Comparison of ENCODE assay signal across 26 mouse cellular contexts in genomic region chrX:108366981-108367380, GRCm38 (mm10).
"Had no signal": no experiment of that assay in that cellular context is flagged by ENCODE, and none has a peak within 500 bp of the region (broad histone marks: within the 10 kb centered on the region; RNA-seq: fewer than 3 reads in every experiment).

No protein-coding gene starts in this region.

- DNase-seq: cerebellum, postnatal 10 days; cerebellum, postnatal 14 days; cerebellum, postnatal 25 days; cerebellum, postnatal 36 days; embryo, embryonic 11 days; forebrain, postnatal 0 days; gastrocnemius, adult 2 months; gastrocnemius, postnatal 10 days; gastrocnemius, postnatal 14 days; gastrocnemius, postnatal 25 days; gastrocnemius, postnatal 36 days; heart, adult 11 months; heart, adult 18-20 months; heart, adult 2 months had no signal

- H3K9me3 ChIP-seq: embryonic facial prominence, embryonic 10.5 days; embryonic facial prominence, embryonic 12.5 days; embryonic facial prominence, embryonic 13.5 days; embryonic facial prominence, embryonic 15.5 days; forebrain, embryonic 10.5 days; forebrain, embryonic 12.5 days; forebrain, embryonic 13.5 days; forebrain, embryonic 15.5 days; heart, embryonic 10.5 days had no signal

- ATAC-seq: forebrain, embryonic 13.5 days; forebrain, embryonic 14.5 days; forebrain, embryonic 15.5 days; forebrain, embryonic 16.5 days; forebrain, postnatal 0 days had no signal

- H3K4me3 ChIP-seq: embryonic facial prominence, embryonic 10.5 days; embryonic facial prominence, embryonic 12.5 days; embryonic facial prominence, embryonic 13.5 days; embryonic facial prominence, embryonic 15.5 days; erythroblast, embryonic 14.5 days; forebrain, embryonic 10.5 days; forebrain, embryonic 12.5 days; forebrain, embryonic 13.5 days; forebrain, embryonic 15.5 days; gastrocnemius, adult 2 months; heart, adult 2 months; heart, embryonic 10.5 days had no signal

- H3K27me3 ChIP-seq: embryonic facial prominence, embryonic 12.5 days; embryonic facial prominence, embryonic 13.5 days; embryonic facial prominence, embryonic 15.5 days; forebrain, embryonic 12.5 days; forebrain, embryonic 13.5 days; forebrain, embryonic 15.5 days had no signal

- H3K36me3 ChIP-seq: embryonic facial prominence, embryonic 10.5 days; embryonic facial prominence, embryonic 12.5 days; embryonic facial prominence, embryonic 13.5 days; embryonic facial prominence, embryonic 15.5 days; forebrain, embryonic 10.5 days; forebrain, embryonic 12.5 days; forebrain, embryonic 15.5 days; heart, embryonic 10.5 days had no signal

- H3K27ac ChIP-seq: embryonic facial prominence, embryonic 10.5 days; embryonic facial prominence, embryonic 12.5 days; embryonic facial prominence, embryonic 13.5 days; embryonic facial prominence, embryonic 15.5 days; forebrain, embryonic 10.5 days; forebrain, embryonic 12.5 days; forebrain, embryonic 13.5 days; forebrain, embryonic 15.5 days; gastrocnemius, adult 2 months; heart, adult 2 months; heart, embryonic 10.5 days had no signal

- H3K4me1 ChIP-seq: embryonic facial prominence, embryonic 10.5 days; embryonic facial prominence, embryonic 12.5 days; embryonic facial prominence, embryonic 13.5 days; embryonic facial prominence, embryonic 15.5 days; forebrain, embryonic 10.5 days; forebrain, embryonic 12.5 days; forebrain, embryonic 13.5 days; forebrain, embryonic 15.5 days; heart, embryonic 10.5 days had no signal

- H3K9ac ChIP-seq: embryonic facial prominence, embryonic 12.5 days; embryonic facial prominence, embryonic 13.5 days; embryonic facial prominence, embryonic 15.5 days; forebrain, embryonic 12.5 days; forebrain, embryonic 13.5 days; forebrain, embryonic 15.5 days; forebrain, postnatal 0 days had no signal
